Mouse (Mus musculus): Measurements from ENCODE around the gene Olfr149.
"Not testable (repeated sequence)": the region's sequence is repeated elsewhere in the genome, so short reads cannot be mapped to it uniquely, and the experiment has no call there.

Gene Olfr149

GRCm38 (mm10) chr9:39707017-39707416 is at the start of gene Olfr149:
Gene Olfr149 (minus strand): TSS chr9:39707117.
- DNase-seq: no peak

GRCm38 (mm10) chr9:39746428-39746827 is 39.5 kb upstream of the Olfr149 start:
- no peak for DNase-seq

GRCm38 (mm10) chr9:39745949-39746348 is 39.0 kb upstream of the Olfr149 start, which contains the start of gene Olfr967:
Gene Olfr967 (plus strand): TSS chr9:39746249.
- no peak for DNase-seq

- no peak for DNase-seq
Observed at GRCm38 (mm10) chr9:39740741-39741140, 33.8 kb upstream of the Olfr149 start.

GRCm38 (mm10) chr9:39730678-39731077 is 23.8 kb upstream of the Olfr149 start, which contains the start of gene Olfr150:
Gene Olfr150 (plus strand): TSS chr9:39730978.
- no peak for DNase-seq

- DNase-seq: no peak
Observed at GRCm38 (mm10) chr9:39711053-39711452, 4.1 kb upstream of the Olfr149 start, which contains the start of gene Olfr965. Gene Olfr965 (plus strand): TSS chr9:39711353.

GRCm38 (mm10) chr9:39708958-39709357 is 2.0 kb upstream of the Olfr149 start:
- DNase-seq: no peak

GRCm38 (mm10) chr9:39701123-39701522 is 5.8 kb downstream of the Olfr149 start:
- DNase-seq: not testable (repeated sequence)

GRCm38 (mm10) chr9:39679280-39679679 is 27.6 kb downstream of the Olfr149 start:
- no peak for DNase-seq

- no peak for DNase-seq
Observed at GRCm38 (mm10) chr9:39678557-39678956, 28.4 kb downstream of the Olfr149 start.

- no peak for DNase-seq
Observed at GRCm38 (mm10) chr9:39674820-39675219, 32.1 kb downstream of the Olfr149 start.

- DNase-seq: no peak
Observed at GRCm38 (mm10) chr9:39669723-39670122, 37.2 kb downstream of the Olfr149 start.

GRCm38 (mm10) chr9:39666905-39667304 is 40.0 kb downstream of the Olfr149 start, which contains the start of gene Olfr963:
Gene Olfr963 (plus strand): TSS chr9:39667205.
- no peak for DNase-seq

- no peak for DNase-seq
Observed at GRCm38 (mm10) chr9:39654756-39655396, 52.0 kb downstream of the Olfr149 start.
